Mouse (Mus musculus): ENCODE results near the gene Gng2. TPM values are rescaled to one million over a fixed set of nuclear protein-coding genes. Genes with fewer than 3 reads are reported as not detected.
A peak's percentile ranks its signal among the peaks of the same experiment; 100 is the strongest.

Gene Gng2
- total RNA-seq, 2 experiments from 2014 or later = 2.4 to 6.6 TPM

- no peak for DNase-seq (ENCODE audit: low spot score)
Measured at GRCm38 (mm10) chr14:19861311-19862080, 115.9 kb downstream of the Gng2 start.

DNA sequence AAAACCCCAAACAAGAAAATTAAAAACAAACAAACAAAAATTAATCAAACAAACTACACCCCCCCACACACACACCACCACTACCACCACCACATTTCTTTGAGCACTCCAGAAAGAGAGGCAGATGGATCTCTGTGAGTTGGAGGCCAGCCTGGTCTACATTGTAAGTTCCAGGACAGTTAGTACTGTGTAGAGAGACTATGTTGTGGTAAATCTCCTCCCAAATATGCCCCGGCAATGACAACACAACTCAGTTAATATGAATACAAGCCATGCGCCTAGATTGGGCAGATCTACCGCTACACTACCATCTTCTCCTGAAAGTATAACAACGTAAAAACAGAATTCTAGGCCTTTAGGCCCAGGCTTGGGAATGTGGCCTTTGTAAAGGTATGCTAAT lies 117.1 kb downstream of the Gng2 start:
- no peak for DNase-seq (ENCODE audit: low spot score)

DNA sequence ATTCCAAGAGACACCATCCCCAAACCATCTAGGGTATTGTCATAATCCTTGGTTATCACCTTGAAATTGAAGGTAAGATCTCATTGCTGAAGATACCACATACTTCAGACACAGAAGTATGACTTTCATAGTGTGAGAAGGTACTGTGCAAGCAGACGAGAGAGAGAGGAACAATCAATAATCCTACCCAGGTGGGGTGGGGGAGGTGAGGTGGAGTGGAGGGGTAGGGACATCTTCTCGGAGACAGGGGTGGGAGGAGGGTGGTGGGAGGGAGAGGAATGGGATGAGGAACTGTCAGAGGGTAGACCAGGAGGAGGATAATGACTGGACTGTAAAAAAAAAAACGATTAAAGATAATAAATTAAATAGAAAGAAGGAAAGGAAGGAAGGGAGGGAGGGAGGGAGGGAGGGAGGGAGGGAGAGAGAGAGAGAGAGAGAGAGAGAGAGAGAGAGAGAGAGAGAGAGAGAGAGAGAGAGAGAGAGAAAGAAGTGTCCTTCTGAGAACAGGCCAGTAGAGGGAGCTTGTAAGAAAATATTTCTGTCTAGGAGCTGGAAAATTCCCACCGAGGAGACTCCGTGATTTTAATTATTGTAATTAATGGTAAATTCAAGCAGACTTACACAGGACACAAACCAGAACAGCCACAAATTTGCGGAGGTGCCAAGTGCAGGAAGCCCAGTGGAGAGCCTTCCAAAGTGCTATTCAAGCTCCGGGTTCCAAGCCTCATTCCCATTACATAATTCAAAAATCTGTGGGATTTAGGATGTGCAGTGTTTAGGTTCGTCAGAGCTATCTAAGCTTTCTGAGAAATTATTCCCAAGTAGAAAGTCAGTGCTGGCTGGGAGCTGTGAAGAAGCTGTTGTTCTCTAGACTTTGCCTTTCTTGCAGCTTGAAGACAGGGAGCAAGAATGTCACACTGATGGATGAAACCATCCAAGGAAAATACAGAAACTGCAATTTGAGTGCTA lies 118.3 kb downstream of the Gng2 start:
- no peak for DNase-seq (ENCODE audit: low spot score)

GRCm38 (mm10) chr14:19858279-19858678 lies 119.1 kb downstream of the Gng2 start:
- no peak for DNase-seq (ENCODE audit: low spot score)

GRCm38 (mm10) chr14:19853471-19853870 lies 124.0 kb downstream of the Gng2 start:
- no peak for DNase-seq (ENCODE audit: low spot score)

DNA sequence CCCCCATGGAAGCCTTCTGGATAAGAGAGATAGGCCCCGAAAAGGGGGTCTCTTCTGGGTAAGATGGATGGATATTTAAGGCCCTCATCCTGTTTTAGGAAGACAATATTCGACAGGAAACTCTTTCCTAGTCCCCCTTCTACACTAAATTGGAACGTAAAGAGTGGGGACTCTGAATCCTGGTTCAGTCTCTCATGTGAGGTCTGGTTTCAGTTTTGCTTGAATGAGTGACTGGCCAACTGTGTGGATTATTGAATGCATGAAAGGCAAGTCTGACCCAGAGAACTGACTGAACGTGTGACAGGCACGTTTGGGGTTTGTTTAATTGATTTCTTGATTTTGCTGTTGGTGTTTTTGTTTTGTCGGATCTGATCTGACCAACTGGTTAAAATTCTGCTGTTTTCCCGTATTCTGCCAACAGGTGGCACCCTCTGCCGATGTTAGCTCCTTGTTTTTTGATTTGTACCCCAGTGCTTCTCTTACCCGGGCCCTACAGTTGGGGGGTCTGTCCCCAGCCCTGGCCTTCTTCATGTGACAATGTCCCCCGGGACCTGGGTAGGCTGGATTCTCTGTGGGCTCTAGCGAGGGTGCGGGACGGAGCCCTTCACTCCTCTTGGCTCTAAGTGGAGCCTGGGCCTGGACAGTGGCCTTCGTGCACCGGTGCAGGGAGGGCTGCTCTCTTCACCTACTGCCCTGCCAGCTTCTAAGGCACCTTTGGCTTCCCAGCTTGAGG lies 137.7 kb downstream of the Gng2 start:
- DNase-seq (ENCODE audit: low spot score) = peak; percentile 31

DNA sequence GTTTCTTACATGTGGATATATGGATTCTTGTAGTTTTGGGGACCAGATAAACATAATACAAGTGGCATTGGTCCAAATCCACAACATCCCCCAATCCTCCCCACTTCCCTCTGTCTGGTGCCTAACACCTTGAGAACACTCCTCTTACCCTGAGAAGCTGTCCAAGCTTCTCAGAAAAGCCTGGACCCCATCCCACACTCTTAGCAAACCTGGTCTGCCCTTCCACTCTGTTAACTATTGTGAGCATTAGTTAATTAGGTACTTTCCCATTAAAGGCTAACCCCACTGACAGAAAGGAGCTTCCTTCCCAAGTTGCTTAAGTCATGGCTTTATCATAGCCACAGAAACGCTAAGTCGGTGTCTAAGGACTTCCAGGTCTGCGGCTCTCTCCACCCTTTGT lies 141.1 kb downstream of the Gng2 start:
- DNase-seq (ENCODE audit: low spot score) = no peak

GRCm38 (mm10) chr14:19825481-19825880 lies 151.9 kb downstream of the Gng2 start:
- no peak for DNase-seq (ENCODE audit: low spot score)

GRCm38 (mm10) chr14:19823321-19824142 lies 153.9 kb downstream of the Gng2 start, which contains the start of gene Rtraf:
Gene Rtraf (minus strand): TSS chr14:19823824.
- peak; percentile 93 for DNase-seq (ENCODE audit: low spot score)

Other genes starting within 250 kb of the Gng2 start
- gene Nid2, start 226.4 kb downstream of the Gng2 start, total RNA-seq (2021) = 1 to 10 TPM; 5.5 to 7.1 TPM
- 10 to 100 TPM; 84.3 to 88.5 TPM for gene Rtraf, start 153.8 kb downstream of the Gng2 start, total RNA-seq (2021)
- gene Saysd1, start 160.9 kb upstream of the Gng2 start, total RNA-seq (2021) = 1 to 10 TPM; 2.8 to 2.9 TPM
- gene Kcnk5, start 204.2 kb upstream of the Gng2 start, total RNA-seq (2021) = under 1 TPM; 0.57 to 0.59 TPM

Measured in gastrocnemius, adult 18-20 months (tissue).